Mouse (Mus musculus) thymus, adult 2 months (tissue): ENCODE results near the gene P2ry12.

ENCODE experiments used
- CTCF ChIP-seq: fragments of 200-500 bp; IDR thresholded peaks from 2 replicates; pipeline ENCODE4 v1.5.1; 2012; ENCODE audit warnings: mild to moderate bottlenecking, control low read depth, low read length, moderate library complexity, borderline replicate concordance; ENCODE audit not compliant: control insufficient read depth, poor library complexity, insufficient read depth; ENCODE audit errors: extremely low read depth
- POLR2A ChIP-seq: fragments of 200-500 bp; IDR thresholded peaks from 2 replicates; pipeline ENCODE4 v1.6.1; 2012; ENCODE audit warnings: mild to moderate bottlenecking, low read length, control low read depth, moderate library complexity; ENCODE audit not compliant: control insufficient read depth, poor library complexity, insufficient read depth; ENCODE audit errors: extremely low read depth

DNA sequence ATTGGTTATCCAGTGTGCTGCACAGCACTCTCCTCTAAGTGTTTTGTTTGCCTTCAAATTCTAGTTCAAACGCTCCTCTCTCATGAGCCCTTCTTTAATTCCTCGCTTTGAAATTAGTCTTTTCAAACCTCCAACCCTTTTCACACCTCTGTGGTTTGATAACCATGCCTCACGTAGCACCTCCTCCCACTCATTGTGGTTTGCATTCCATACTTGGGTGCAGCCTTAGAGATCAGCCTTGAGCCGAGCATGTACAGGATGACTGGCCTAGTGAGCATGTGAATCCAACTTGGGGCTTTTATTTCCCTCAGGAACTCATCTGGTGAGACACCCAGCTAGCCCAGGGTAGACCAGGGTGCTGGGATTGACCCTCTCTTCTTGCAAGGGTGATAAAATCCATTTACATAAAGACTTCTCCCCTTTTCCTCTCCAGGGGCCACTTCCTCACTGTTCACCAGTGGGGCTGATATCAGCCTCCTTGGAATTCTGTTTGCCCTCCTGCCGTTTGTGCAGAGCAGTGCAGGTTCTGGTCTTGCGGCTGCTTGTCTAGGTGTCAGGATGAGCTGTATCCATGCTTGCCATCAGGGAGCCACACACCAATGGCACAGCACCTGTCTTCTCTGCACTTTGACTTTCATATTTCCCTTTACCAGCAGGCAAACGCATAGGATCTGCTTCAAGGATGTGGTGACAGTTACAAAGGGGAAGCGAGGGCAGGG, 58.7 kb downstream of the P2ry12 start:
- no peak for TF ChIP-seq CTCF
- TF ChIP-seq POLR2A = no peak
